Mouse (Mus musculus) liver, postnatal 0 days (tissue): ENCODE measurements around the gene Adgrf3.

Experiments
- CTCF ChIP-seq: sonication (generic); IDR thresholded peaks from 2 replicates; pipeline ENCODE4 v1.5.1; 2016; ENCODE audit warnings: antibody characterized with exemption, low read depth
- EP300 ChIP-seq: IDR thresholded peaks from 2 replicates; pipeline ENCODE4 v1.6.1; 2016; ENCODE audit warnings: antibody characterized with exemption, low read depth, mild to moderate bottlenecking

DNA sequence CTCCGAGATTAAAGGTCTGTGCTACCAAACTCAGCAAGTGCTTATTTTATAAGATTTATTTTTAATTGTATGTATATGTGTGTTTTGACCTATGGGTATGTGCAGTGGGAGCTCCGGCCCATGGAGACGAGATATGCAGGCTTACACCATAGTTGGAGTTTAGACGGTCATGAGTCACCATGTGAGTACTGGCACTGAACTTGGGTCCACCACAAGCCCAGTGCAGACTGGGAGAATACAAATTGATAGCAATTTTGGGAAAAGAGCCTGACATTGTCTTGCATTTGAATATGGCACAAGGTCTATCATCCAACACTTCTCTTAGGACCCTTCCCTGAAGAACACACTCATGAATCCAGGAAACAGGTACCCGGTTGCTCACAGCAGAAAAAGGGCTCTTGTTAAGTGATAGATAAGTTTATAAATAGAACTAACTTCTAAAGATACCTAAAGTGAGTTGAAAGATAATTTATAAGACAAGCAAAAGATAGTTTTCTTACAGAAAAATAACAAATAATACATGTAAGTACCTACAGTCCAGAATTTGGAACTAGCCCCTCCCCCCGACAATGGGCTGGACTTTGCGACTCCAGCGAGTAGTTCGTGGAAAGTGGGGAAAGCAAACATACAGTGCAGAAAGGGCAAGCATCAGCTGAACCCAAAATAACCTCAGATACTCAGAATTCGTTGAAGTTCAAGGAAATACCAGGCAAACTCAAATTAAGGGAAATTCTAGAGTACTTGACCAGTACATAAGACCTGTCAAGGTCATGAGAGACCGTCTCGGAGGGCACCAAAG, 17.6 kb downstream of the Adgrf3 start:
- no peak for TF ChIP-seq CTCF
- TF ChIP-seq EP300: peak; percentile 77
